Mouse (Mus musculus) MEL (cell line): Measurements from ENCODE around the gene Tmem266. TPM values are rescaled to one million over a fixed set of nuclear protein-coding genes. Genes with fewer than 3 reads are reported as not detected.

Experiments used
- DNase-seq: peaks from one replicate; pipeline ENCODE4 v3.0.0; 2011; ENCODE audit warnings: low read depth, low spot score
- H3K27ac ChIP-seq: 2 replicates; pipeline ENCODE4 v1.5.1; 2012; ENCODE audit warnings: low read depth, mild to moderate bottlenecking, control low read depth, low read length, moderate library complexity; ENCODE audit not compliant: control insufficient read depth
- H3K27me3 ChIP-seq, 2 experiments: fragments of 150-350 bp in 1 of 2; sonication (generic) in 1 of 2; 2 replicates each; pipeline ENCODE4 v1.6.1; 2012; ENCODE audit warnings: low read length in 2 of 2, mild to moderate bottlenecking in 2 of 2, improper control_type of control experiment in 1 of 2, moderate library complexity in 1 of 2; ENCODE audit not compliant: insufficient read depth in 2 of 2, control insufficient read depth in 1 of 2
- H3K36me3 ChIP-seq, 2 experiments: 2 replicates each; pipeline ENCODE4 v1.6.1; 2012 to 2014; ENCODE audit warnings: low read length in 2 of 2, improper control_type of control experiment in 1 of 2, inconsistent platforms in 1 of 2, mild to moderate bottlenecking in 1 of 2; ENCODE audit not compliant: insufficient read depth in 2 of 2, control insufficient read depth in 1 of 2
- H3K4me1 ChIP-seq, 2 experiments: fragments of 150-350 bp in 1 of 2; sonication (generic) in 1 of 2; 2 replicates each; pipeline ENCODE4 v1.6.1; 2012; ENCODE audit warnings: low read length in 2 of 2, improper control_type of control experiment in 1 of 2, mild to moderate bottlenecking in 1 of 2; ENCODE audit not compliant: insufficient read depth in 2 of 2, control insufficient read depth in 1 of 2
- H3K4me3 ChIP-seq, 2 experiments: fragments of 150-350 bp in 1 of 2; sonication (generic) in 1 of 2; 2 replicates each; pipeline ENCODE4 v1.5.1; 2012; ENCODE audit warnings: low read depth in 2 of 2, low read length in 2 of 2, mild to moderate bottlenecking in 2 of 2, moderate library complexity in 2 of 2, control low read depth in 1 of 2, improper control_type of control experiment in 1 of 2; ENCODE audit not compliant: control insufficient read depth in 1 of 2, insufficient read depth in 1 of 2
- H3K79me2 ChIP-seq: 2 replicates; pipeline ENCODE4 v1.6.1; 2012; ENCODE audit warnings: mild to moderate bottlenecking, low read length, moderate library complexity; ENCODE audit not compliant: control insufficient read depth, poor library complexity, insufficient read depth
- H3K9ac ChIP-seq: 2 replicates; pipeline ENCODE4 v1.6.1; 2012; ENCODE audit warnings: low read depth, mild to moderate bottlenecking, control low read depth, low read length, moderate library complexity; ENCODE audit not compliant: control insufficient read depth, poor library complexity, severe bottlenecking
- H3K9me3 ChIP-seq: fragments of 150-350 bp; sonication (generic); replicated peaks from 2 replicates; pipeline ENCODE4 v1.6.1; 2012; ENCODE audit warnings: mild to moderate bottlenecking, low read length, improper control_type of control experiment, moderate library complexity; ENCODE audit not compliant: insufficient read depth
- ELF1 ChIP-seq: IDR thresholded peaks from 2 replicates; pipeline ENCODE4 v1.6.1; 2014; ENCODE audit warnings: low read depth, mild to moderate bottlenecking, inconsistent platforms, low read length, improper control_type of control experiment, moderate library complexity
- ETS1 ChIP-seq: IDR thresholded peaks from 2 replicates; pipeline ENCODE4 v1.6.1; 2012; ENCODE audit warnings: low read depth, mild to moderate bottlenecking, inconsistent platforms, low read length, improper control_type of control experiment, moderate library complexity
- GABPA ChIP-seq: IDR thresholded peaks from 2 replicates; pipeline ENCODE4 v1.6.1; 2012; ENCODE audit warnings: low read depth, mild to moderate bottlenecking, inconsistent platforms, low read length, improper control_type of control experiment, moderate library complexity
- JUND ChIP-seq: IDR thresholded peaks from 2 replicates; pipeline ENCODE4 v1.6.1; 2011; ENCODE audit warnings: low read depth, mild to moderate bottlenecking, improper control_type of control experiment, low read length
- KAT2A ChIP-seq: conservative IDR thresholded peaks from 2 replicates; pipeline ENCODE4 v1.6.1; 2012; ENCODE audit warnings: low read depth, low read length, improper control_type of control experiment, inconsistent platforms
- MAX ChIP-seq: IDR thresholded peaks from 2 replicates; pipeline ENCODE4 v1.6.1; 2011; ENCODE audit warnings: low read length, improper control_type of control experiment
- NRF1 ChIP-seq: IDR thresholded peaks from 2 replicates; pipeline ENCODE4 v1.6.1; 2014; ENCODE audit warnings: low read depth, mild to moderate bottlenecking, inconsistent platforms, low read length, improper control_type of control experiment, moderate library complexity; ENCODE audit not compliant: poor library complexity, insufficient read depth, severe bottlenecking
- POLR2A ChIP-seq, 2 experiments: IDR thresholded peaks; 2 replicates each; pipeline ENCODE4 v1.6.1; 2011 to 2012; ENCODE audit warnings: low read length in 2 of 2, mild to moderate bottlenecking in 2 of 2, control low read depth in 1 of 2, improper control_type of control experiment in 1 of 2, low read depth in 1 of 2, moderate library complexity in 1 of 2; ENCODE audit not compliant: control insufficient read depth in 1 of 2, insufficient read depth in 1 of 2, poor library complexity in 1 of 2
- POLR2AphosphoS2 ChIP-seq: IDR thresholded peaks from 2 replicates; pipeline ENCODE4 v1.6.1; 2011; ENCODE audit warnings: low read length, improper control_type of control experiment
- RAD21 ChIP-seq: IDR thresholded peaks from 2 replicates; pipeline ENCODE4 v1.6.1; 2011; ENCODE audit warnings: mild to moderate bottlenecking, low read depth, low read length, improper control_type of control experiment
- SMC3 ChIP-seq: IDR thresholded peaks from 2 replicates; pipeline ENCODE4 v1.6.1; 2011; ENCODE audit warnings: low read depth, low read length, improper control_type of control experiment
- UBTF ChIP-seq: IDR thresholded peaks from 2 replicates; pipeline ENCODE4 v1.6.1; 2012; ENCODE audit warnings: low read depth, mild to moderate bottlenecking, inconsistent platforms, low read length, improper control_type of control experiment, moderate library complexity, borderline replicate concordance; ENCODE audit not compliant: insufficient read depth
- USF2 ChIP-seq, 2 experiments: IDR thresholded peaks; 2 replicates each; pipeline ENCODE4 v1.6.1; 2011 to 2012; ENCODE audit warnings: improper control_type of control experiment in 2 of 2, low read length in 2 of 2, borderline replicate concordance in 1 of 2, inconsistent platforms in 1 of 2, low read depth in 1 of 2, mild to moderate bottlenecking in 1 of 2; ENCODE audit not compliant: insufficient read depth in 1 of 2
- ZKSCAN1 ChIP-seq: IDR thresholded peaks from 2 replicates; pipeline ENCODE4 v1.6.1; 2012; ENCODE audit warnings: low read depth, mild to moderate bottlenecking, inconsistent platforms, low read length, improper control_type of control experiment, moderate library complexity
- ZMIZ1 ChIP-seq: IDR thresholded peaks from 2 replicates; pipeline ENCODE4 v1.6.1; 2012; ENCODE audit warnings: low read depth, mild to moderate bottlenecking, inconsistent platforms, low read length, improper control_type of control experiment, moderate library complexity
- ZNF384 ChIP-seq: IDR thresholded peaks from 2 replicates; pipeline ENCODE4 v1.6.1; 2012; ENCODE audit warnings: low read depth, mild to moderate bottlenecking, inconsistent platforms, low read length, improper control_type of control experiment
- polyA plus RNA-seq, 2 experiments: library from polyadenylated mRNA; stranded (reverse) in 1 of 2; unstranded in 1 of 2; fragments of >175 nt in 1 of 2; fragments of >200 nt in 1 of 2; gene quantifications; 2 replicates each; pipeline versions ENCODE4 v1.2.1 to v1.2.4; 2012; ENCODE audit warnings: low replicate concordance in 2 of 2, low read depth in 1 of 2; ENCODE audit not compliant: insufficient read length in 2 of 2, insufficient read depth in 1 of 2, missing spikeins in 1 of 2
- total RNA-seq: library from RNA; depleted of rRNA; stranded (reverse); fragments of 300-350 nt; gene quantifications from 2 replicates; pipeline ENCODE4 v1.2.3, GENCODE M21; 2012

Gene Tmem266
- total and polyA plus RNA-seq, 3 experiments = not detected

- H3K27me3 ChIP-seq = peaks cover 0 to 4% of the 10 kb centered on the region in 2 experiments; a peak in 3 of 4 replicates
- TF ChIP-seq GABPA = no peak
- no peak for TF ChIP-seq JUND
- TF ChIP-seq ELF1 = no peak
- no peak for TF ChIP-seq KAT2A
- TF ChIP-seq ZKSCAN1 = no peak
- no peak for TF ChIP-seq POLR2A (IDR thresholded peaks at IDR 0.05; ENCODE audit: control insufficient read depth in 1 of 2, insufficient read depth in 1 of 2, low read depth in 1 of 2, low read length in 2 of 2, poor library complexity in 1 of 2)
- TF ChIP-seq ETS1 = no peak
- TF ChIP-seq NRF1 = no peak
- no peak for TF ChIP-seq SMC3
- TF ChIP-seq MAX = no peak
- no peak for TF ChIP-seq USF2 (IDR thresholded peaks at IDR 0.05; ENCODE audit: borderline replicate concordance in 1 of 2, insufficient read depth in 1 of 2, low read depth in 1 of 2, low read length in 2 of 2)
- TF ChIP-seq RAD21 = no peak
- TF ChIP-seq ZMIZ1 = no peak
- no peak for TF ChIP-seq POLR2AphosphoS2
- TF ChIP-seq UBTF = no peak
- no peak overlapping the region for H3K4me3 ChIP-seq
- H3K9me3 ChIP-seq = no peaks in the 10 kb centered on the region
- H3K4me1 ChIP-seq = no peaks in the 10 kb centered on the region; a peak in 1 of 4 replicates
- H3K79me2 ChIP-seq = no peaks in the 10 kb centered on the region
- no peak overlapping the region for H3K9ac ChIP-seq
- no peak for DNase-seq
- H3K27ac ChIP-seq = no peak overlapping the region
- no peaks in the 10 kb centered on the region for H3K36me3 ChIP-seq
Observed at GRCm38 (mm10) chr9:55406773-55407172, 80.1 kb downstream of the Tmem266 start.

GRCm38 (mm10) chr9:55408851-55409250 lies 82.1 kb downstream of the Tmem266 start:
- TF ChIP-seq JUND (no peak), ZNF384 (no peak)
- H3K79me2 ChIP-seq = no peaks in the 10 kb centered on the region
- no peaks in the 10 kb centered on the region for H3K36me3 ChIP-seq
- H3K27me3 ChIP-seq = peaks cover 1 to 3% of the 10 kb centered on the region in 2 experiments; a peak in 3 of 4 replicates
- no peaks in the 10 kb centered on the region for H3K9me3 ChIP-seq
- H3K4me1 ChIP-seq = no peaks in the 10 kb centered on the region; a peak in 1 of 4 replicates
- DNase-seq = no peak
- no peak overlapping the region for H3K4me3 ChIP-seq
- H3K9ac ChIP-seq = no peak overlapping the region
- H3K27ac ChIP-seq = no peak overlapping the region
